Mouse (Mus musculus) CH12.LX (cell line): ENCODE measurements at regions not wholly inside any gene's neighbourhood (a gene's known extent, or its start where the extent isn't known, plus 50 kb on each side); places are given as distances from the start of the nearest gene placed in this dataset.

Experiments used
- CTCF ChIP-seq, 2 experiments: IDR thresholded peaks in 1 of 2; conservative IDR thresholded peaks in 1 of 2; 2 replicates each; pipeline ENCODE4 v1.5.1; 2011 to 2012; ENCODE audit warnings: low read depth in 2 of 2, low read length in 2 of 2, improper control_type of control experiment in 1 of 2, inconsistent platforms in 1 of 2, mild to moderate bottlenecking in 1 of 2, moderate library complexity in 1 of 2
- HCFC1 ChIP-seq: IDR thresholded peaks from 2 replicates; pipeline ENCODE4 v1.6.1; 2012; ENCODE audit warnings: low read depth, mild to moderate bottlenecking, inconsistent platforms, low read length, improper control_type of control experiment
- MEF2A ChIP-seq: IDR thresholded peaks from 2 replicates; pipeline ENCODE4 v1.6.1; 2014; ENCODE audit warnings: low read depth, mild to moderate bottlenecking, inconsistent platforms, low read length, improper control_type of control experiment, borderline replicate concordance
- MYC ChIP-seq: IDR thresholded peaks from 2 replicates; pipeline ENCODE4 v1.6.1; 2011; ENCODE audit warnings: low read depth, mild to moderate bottlenecking, improper control_type of control experiment, low read length
- POLR2A ChIP-seq: IDR thresholded peaks from 2 replicates; pipeline ENCODE4 v1.6.1; 2011; ENCODE audit warnings: low read depth, mild to moderate bottlenecking, improper control_type of control experiment, low read length
- RCOR1 ChIP-seq: conservative IDR thresholded peaks from 2 replicates; pipeline ENCODE4 v1.6.1; 2012; ENCODE audit warnings: low read depth, mild to moderate bottlenecking, inconsistent platforms, low read length, improper control_type of control experiment
- ZKSCAN1 ChIP-seq: IDR thresholded peaks from 2 replicates; pipeline ENCODE4 v1.6.1; 2012; ENCODE audit warnings: low read depth, inconsistent platforms, low read length, improper control_type of control experiment, borderline replicate concordance

- TF ChIP-seq POLR2A (no peak), MYC (no peak), RCOR1 (no peak), CTCF (conservative IDR thresholded peaks at IDR 0.05 in 1 of 2, IDR thresholded peaks at IDR 0.05 in 1 of 2; ENCODE audit: low read depth in 2 of 2, low read length in 2 of 2) (no peak), ZKSCAN1 (no peak), HCFC1 (no peak), MEF2A (no peak)
Measured at GRCm38 (mm10) chr1:90501373-90501772, 101.4 kb upstream of the Cops8 start.
